In genomic region chr5:72563183-72563582, GRCm38 (mm10) we compare ENCODE assay signal across 14 mouse cellular contexts. TPM values are rescaled to one million over a fixed set of nuclear protein-coding genes. Genes with fewer than 3 reads are reported as not detected.
DNase-seq lines count a peak whose midpoint lies in the region; ATAC-seq and TF ChIP-seq lines count a peak whose summit lies in the region.
"Not testable (repeated sequence)": the region's sequence is repeated elsewhere in the genome, so short reads cannot be mapped to it uniquely, and the experiment has no call there.
"Had no signal": no experiment of that assay in that cellular context is flagged by ENCODE, and none has a peak within 500 bp of the region (broad histone marks: within the 10 kb centered on the region; RNA-seq: fewer than 3 reads in every experiment).

No protein-coding gene starts in this region.

- not testable (repeated sequence) for H3K4me2 ChIP-seq in midbrain, embryonic 11.5 days

- H3K9me3 ChIP-seq in MEL (replicated peaks; ENCODE audit: insufficient read depth, low read length); midbrain, embryonic 11.5 days (ENCODE audit: control insufficient read depth, low read length): not testable (repeated sequence)

- not testable (repeated sequence) for H3K9ac ChIP-seq in MEL (ENCODE audit: control insufficient read depth, low read depth, low read length, poor library complexity, severe bottlenecking); midbrain, embryonic 11.5 days (ENCODE audit: low read length)

- not testable (repeated sequence) for TF ChIP-seq RAD21 in MEL (IDR thresholded peaks at IDR 0.05; ENCODE audit: low read depth, low read length)

- peaks cover 0 to 16% of the 10 kb centered on the region in 2 experiments; a peak in 2 of 4 replicates for H3K36me3 ChIP-seq in MEL (ENCODE audit: control insufficient read depth in 1 of 2, insufficient read depth in 2 of 2, low read length in 2 of 2)
- not testable (repeated sequence) for H3K36me3 ChIP-seq in midbrain, embryonic 11.5 days (ENCODE audit: control insufficient read depth, insufficient read depth, low read length)

- H3K27me3 ChIP-seq in MEL (ENCODE audit: control insufficient read depth in 1 of 2, insufficient read depth in 2 of 2, low read length in 2 of 2); midbrain, embryonic 11.5 days (ENCODE audit: control insufficient read depth, insufficient read depth, low read length): not testable (repeated sequence)

- H3K27ac ChIP-seq in MEL (ENCODE audit: control insufficient read depth, low read depth, low read length) = peak overlapping the region; percentile 20
- H3K27ac ChIP-seq in midbrain, embryonic 11.5 days (ENCODE audit: low read depth, low read length) = not testable (repeated sequence)

- WGBS in midbrain, embryonic 11.5 days = 89% methylated on average over 2 of the region's 2 CpGs

- H3K79me2 ChIP-seq in MEL (ENCODE audit: control insufficient read depth, insufficient read depth, low read length, poor library complexity) = not testable (repeated sequence)

- TF ChIP-seq CTCF in MEL (IDR thresholded peaks at IDR 0.05 in 2 of 3, conservative IDR thresholded peaks at IDR 0.05 in 1 of 3; ENCODE audit: control insufficient read depth in 1 of 3, insufficient read depth in 1 of 3, low read depth in 2 of 3, low read length in 3 of 3, poor library complexity in 1 of 3, severe bottlenecking in 1 of 3) = not testable (repeated sequence)

- not testable (repeated sequence) for H3K4me3 ChIP-seq in MEL (ENCODE audit: control insufficient read depth in 1 of 2, insufficient read depth in 1 of 2, low read depth in 2 of 2, low read length in 2 of 2); midbrain, embryonic 11.5 days (ENCODE audit: low read depth, low read length)

- DNase-seq in MEL (ENCODE audit: low read depth, low spot score) = peak; percentile 47
- DNase-seq in midbrain, embryonic 11.5 days (ENCODE audit: low spot score, missing footprints) = peak; percentile 37

- H3K4me1 ChIP-seq in MEL (ENCODE audit: control insufficient read depth in 1 of 2, insufficient read depth in 2 of 2, low read length in 2 of 2); midbrain, embryonic 11.5 days (ENCODE audit: control insufficient read depth, insufficient read depth, low read length): not testable (repeated sequence)

- TF ChIP-seq EP300 in MEL (IDR thresholded peaks at IDR 0.05; ENCODE audit: low read depth in 1 of 2, low read length in 2 of 2) = peak; percentile 36 to 72; a peak in 3 of 4 replicates

- ATAC-seq in midbrain, embryonic 11.5 days (ENCODE audit: low FRiP score) = not testable (repeated sequence)

- TF ChIP-seq POLR2A in MEL (IDR thresholded peaks at IDR 0.05; ENCODE audit: control insufficient read depth in 1 of 2, insufficient read depth in 1 of 2, low read depth in 1 of 2, low read length in 2 of 2, poor library complexity in 1 of 2) = not testable (repeated sequence)

TF ChIP-seq in MEL, 35 proteins besides CTCF, POLR2A, EP300 and RAD21:
- TF ChIP-seq TAL1 (IDR thresholded peaks at IDR 0.05; ENCODE audit: low read length) (peak; percentile 62), GATA1 (IDR thresholded peaks at IDR 0.05; ENCODE audit: low read depth, low read length) (peak; percentile 53), ETS1 (IDR thresholded peaks at IDR 0.05; ENCODE audit: low read depth, low read length) (0 out of 2 replicates have a peak, but pooled peaks have one; percentile 24), TCF12 (IDR thresholded peaks at IDR 0.05; ENCODE audit: low read depth, low read length) (peak; percentile 67)

RNA-seq across cellular contexts. Expression of gene Nfxl1, which starts 3.7 kb away (rescaled TPM):
- 13.0 and 13.5 TPM in 2 replicates for total RNA-seq in MEL (2012; rRNA removed)
- polyA plus RNA-seq in MEL (2012; ENCODE audit: insufficient read depth in 1 of 2, insufficient read length in 2 of 2, low read depth in 1 of 2, low replicate concordance in 2 of 2, missing spikeins in 1 of 2) = 10 to 100 TPM in 1 of 2 experiments, not detected in 1; 18.9 TPM
- 27.3 and 27.4 TPM in 2 replicates for polyA plus RNA-seq in midbrain, embryonic 11.5 days (2014; fragmentation: Nextera tagmentation; extraction: Ambion mirVana)

RNA-seq across cellular contexts. Expression of gene Zar1, which starts 17.9 kb away (rescaled TPM):
- not detected in 2 replicates for total RNA-seq in MEL (2012; rRNA removed)
- under 1 TPM in 1 of 2 experiments, not detected in 1; 0.93 TPM for polyA plus RNA-seq in MEL (2012; ENCODE audit: insufficient read depth in 1 of 2, insufficient read length in 2 of 2, low read depth in 1 of 2, low replicate concordance in 2 of 2, missing spikeins in 1 of 2)
- polyA plus RNA-seq in midbrain, embryonic 11.5 days (2014; fragmentation: Nextera tagmentation; extraction: Ambion mirVana) = 1.0 and 1.6 TPM in 2 replicates
- total RNA-seq: adrenal gland, adult 18-20 months; adrenal gland, adult 2 months; adrenal gland, adult 8-10 months; adrenal gland, postnatal 14 days; adrenal gland, postnatal 25 days; CH12.LX had no signal
- polyA plus RNA-seq: activated CD4-positive, CD25-positive, alpha-beta regulatory T cell, adult 4 months; adrenal gland, adult 2 months; C2C12; CD4-positive, CD25-positive, alpha-beta regulatory T cell, adult 4 months; G1E; Patski had no signal

RNA-seq across cellular contexts. Expression of gene Gm5868, which starts 24.2 kb away (rescaled TPM):
- not detected in 2 replicates for total RNA-seq in MEL (2012; rRNA removed)
- polyA plus RNA-seq in MEL (2012; ENCODE audit: insufficient read depth in 1 of 2, insufficient read length in 2 of 2, low read depth in 1 of 2, low replicate concordance in 2 of 2, missing spikeins in 1 of 2) = not detected
- 6.5 and 6.6 TPM in 2 replicates for polyA plus RNA-seq in midbrain, embryonic 11.5 days (2014; fragmentation: Nextera tagmentation; extraction: Ambion mirVana)
- total RNA-seq: CH12.LX, ES-E14 had no signal
- polyA plus RNA-seq: activated CD4-positive, CD25-positive, alpha-beta regulatory T cell, adult 4 months; adrenal gland, adult 2 months; C2C12; CD4-positive, CD25-positive, alpha-beta regulatory T cell, adult 4 months; G1E; Patski had no signal

RNA-seq across cellular contexts. Expression of gene Corin, which starts 58.9 kb away (rescaled TPM):
- not detected in 2 replicates for total RNA-seq in MEL (2012; rRNA removed)
- not detected for polyA plus RNA-seq in MEL (2012; ENCODE audit: insufficient read depth in 1 of 2, insufficient read length in 2 of 2, low read depth in 1 of 2, low replicate concordance in 2 of 2, missing spikeins in 1 of 2)
- polyA plus RNA-seq in midbrain, embryonic 11.5 days (2014; fragmentation: Nextera tagmentation; extraction: Ambion mirVana) = 7.8 and 9.0 TPM in 2 replicates
- total RNA-seq: adrenal gland, adult 2 months; adrenal gland, postnatal 25 days; CH12.LX had no signal
- polyA plus RNA-seq: G1E had no signal
